In the genomic region with DNA sequence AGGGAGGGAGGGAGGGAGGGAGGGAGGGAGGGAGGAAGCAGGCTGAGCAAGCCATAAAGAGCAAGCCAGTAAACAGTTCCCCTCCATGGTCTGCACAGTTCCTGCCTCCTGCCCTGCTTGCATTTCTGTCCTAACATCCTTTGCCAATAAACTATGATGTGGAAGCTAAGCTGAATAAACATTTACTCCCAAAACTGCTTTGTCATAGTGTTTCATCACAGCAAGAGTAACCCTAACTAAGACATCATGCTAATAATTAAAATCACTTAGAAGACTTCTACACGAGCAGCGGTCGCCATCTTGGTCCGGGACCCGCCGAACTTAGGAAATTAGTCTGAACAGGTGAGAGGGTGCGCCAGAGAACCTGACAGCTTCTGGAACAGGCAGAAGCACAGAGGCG, we compare ENCODE assay signal across 4 mouse cellular contexts.
DNase-seq lines count a peak whose midpoint lies in the region; TF ChIP-seq lines count a peak whose summit lies in the region.
"Not testable (repeated sequence)": the region's sequence is repeated elsewhere in the genome, so short reads cannot be mapped to it uniquely, and the experiment has no call there.

No protein-coding gene starts in this region.

- not testable (repeated sequence) for H3K4me1 ChIP-seq in E14TG2a.4 (replicated peaks; ENCODE audit: low read depth, low read length)

- not testable (repeated sequence) for H3K9me3 ChIP-seq in E14TG2a.4 (ENCODE audit: low read length)

- peak overlapping the region; percentile 65 for H3K4me3 ChIP-seq in E14TG2a.4 (replicated peaks; ENCODE audit: low read length)

- not testable (repeated sequence) for H3K36me3 ChIP-seq in E14TG2a.4 (ENCODE audit: insufficient read depth, low read length)

- TF ChIP-seq CTCF in E14TG2a.4 (conservative IDR thresholded peaks at IDR 0.05; ENCODE audit: low read length), result not testable (repeated sequence)

- DNase-seq in ES-CJ7 (ENCODE audit: low read depth, low spot score), result peak; percentile 29
- peak; percentile 70 for DNase-seq in R1 (ENCODE audit: low read depth, low spot score)
- DNase-seq in adipocyte (ENCODE audit: low spot score), result peak; percentile 28

- H3K27me3 ChIP-seq in E14TG2a.4 (ENCODE audit: insufficient read depth, low read length), result not testable (repeated sequence)

Comparison
In these comparisons a context has a peak if more than half of its experiments do, and no peak if none do; other contexts are left out.
1. Peak in every context shown above with its lines: DNase-seq and H3K4me3 ChIP-seq.